In genomic region chr16:10867501-10867900, GRCm38 (mm10) we compare ENCODE assay signal across 22 mouse cellular contexts. TPM values are rescaled to one million over a fixed set of nuclear protein-coding genes. Genes with fewer than 3 reads are reported as not detected.
"Had no signal": no experiment of that assay in that cellular context is flagged by ENCODE, and none has a peak within 500 bp of the region (broad histone marks: within the 10 kb centered on the region; RNA-seq: fewer than 3 reads in every experiment).

No protein-coding gene starts in this region.

- H3K4me3 ChIP-seq: embryonic facial prominence, embryonic 10.5 days; embryonic facial prominence, embryonic 12.5 days; embryonic facial prominence, embryonic 13.5 days; embryonic facial prominence, embryonic 15.5 days; erythroblast, embryonic 14.5 days; forebrain, embryonic 10.5 days; forebrain, embryonic 12.5 days; forebrain, embryonic 13.5 days; forebrain, embryonic 15.5 days; heart, adult 2 months; heart, embryonic 10.5 days had no signal

- H3K27ac ChIP-seq: embryonic facial prominence, embryonic 10.5 days; embryonic facial prominence, embryonic 12.5 days; embryonic facial prominence, embryonic 13.5 days; forebrain, embryonic 10.5 days; forebrain, embryonic 12.5 days; forebrain, embryonic 13.5 days; forebrain, embryonic 15.5 days; heart, adult 2 months had no signal

RNA-seq across cellular contexts. Expression of gene Gm11172, which starts 54.8 kb away (rescaled TPM):
- total RNA-seq: common myeloid progenitor, adult 5-6 weeks; forebrain, postnatal 0 days; gastrocnemius, adult 18-20 months; gastrocnemius, postnatal 10 days; gastrocnemius, postnatal 14 days; gastrocnemius, postnatal 25 days; gastrocnemius, postnatal 36 days; gastrocnemius, postnatal 4 days; granulocyte monocyte progenitor cell, adult 5-6 weeks; heart, adult 18-20 months; heart, adult 2 months; heart, adult 8-10 months had no signal
